Mouse (Mus musculus) limb, embryonic 11.5 days (tissue): ENCODE measurements around the gene Rhbg. TPM values are rescaled to one million over a fixed set of nuclear protein-coding genes. Genes with fewer than 3 reads are reported as not detected.

Experiments
- ATAC-seq: fragments of 200-750 bp; cut with Nextera tagmentation; 2 replicates; pipeline ENCODE4 v1.8.0; 2017; ENCODE audit warnings: low read depth; ENCODE audit not compliant: insufficient number of reproducible peaks, low FRiP score, low TSS enrichment
- DNase-seq: peaks from one replicate; pipeline ENCODE4 v3.0.0-alpha.2; 2015; ENCODE audit warnings: low spot score
- H3K27ac ChIP-seq: fragments of 300-500 bp; sonication (generic); replicated peaks from 2 replicates; pipeline ENCODE4 v1.5.1; 2014; ENCODE audit warnings: low read depth, mild to moderate bottlenecking, low read length
- H3K27me3 ChIP-seq: fragments of 300-500 bp; sonication (generic); 2 replicates; pipeline ENCODE4 v1.6.1; 2014; ENCODE audit warnings: mild to moderate bottlenecking, low read length, mixed read lengths; ENCODE audit not compliant: control insufficient read depth, insufficient read depth
- H3K36me3 ChIP-seq: fragments of 300-500 bp; sonication (generic); 2 replicates; pipeline ENCODE4 v1.6.1; 2014; ENCODE audit warnings: mild to moderate bottlenecking, low read length, moderate library complexity, mixed read lengths; ENCODE audit not compliant: control insufficient read depth, insufficient read depth
- H3K4me1 ChIP-seq: fragments of 300-500 bp; sonication (generic); 2 replicates; pipeline ENCODE4 v1.6.1; 2014; ENCODE audit warnings: low read length, mixed read lengths; ENCODE audit not compliant: control insufficient read depth, insufficient read depth
- H3K4me2 ChIP-seq: fragments of 300-500 bp; sonication (generic); 2 replicates; pipeline ENCODE4 v1.6.1; 2014; ENCODE audit warnings: low read depth, mild to moderate bottlenecking, moderate library complexity; ENCODE audit not compliant: severe bottlenecking
- H3K4me3 ChIP-seq: fragments of 300-500 bp; sonication (generic); 2 replicates; pipeline ENCODE4 v1.5.1; 2014; ENCODE audit warnings: low read depth, low read length
- H3K9ac ChIP-seq: fragments of 300-500 bp; sonication (generic); 2 replicates; pipeline ENCODE4 v1.6.1; 2014; ENCODE audit warnings: mild to moderate bottlenecking, low read length
- H3K9me3 ChIP-seq: fragments of 300-500 bp; sonication (generic); 2 replicates; pipeline ENCODE4 v1.6.1; 2016; ENCODE audit warnings: low read length; ENCODE audit not compliant: control insufficient read depth
- WGBS: fragments of 180-500 bp; shearing (Covaris S2); extraction: QIAGEN DNeasy Blood & Tissue Kit; methylation state at CpG from one replicate; pipeline ENCODE4 v1.1.7; 2014; 5-methylcytosine and 5-hydroxymethylcytosine counted together
- polyA plus RNA-seq: library from polyadenylated mRNA; unstranded; fragments of >200 nt; fragmentation: Nextera tagmentation; extraction: Ambion mirVana; gene quantifications from 2 replicates; pipeline ENCODE4 v1.2.1, GENCODE M21; 2014

Rhbg gene
- polyA plus RNA-seq, 1 experiment from 2014 or later: 0.11 TPM

GRCm38 (mm10) chr3:88237161-88237555 is 17.4 kb downstream of the Rhbg start:
- no peak overlapping the region for H3K27ac ChIP-seq
- H3K9me3 ChIP-seq: no peaks in the 10 kb centered on the region
- DNase-seq (no peak), ATAC-seq (no peak)
- H3K4me3 ChIP-seq: no peak overlapping the region
- peaks cover 21% of the 10 kb centered on the region for H3K4me1 ChIP-seq
- WGBS: 17% methylated on average over 6 of the region's 6 CpGs
- no peak overlapping the region for H3K9ac ChIP-seq
- H3K36me3 ChIP-seq: no peaks in the 10 kb centered on the region
- peaks cover 59% of the 10 kb centered on the region for H3K27me3 ChIP-seq
- H3K4me2 ChIP-seq: no peak overlapping the region

- no peak for DNase-seq
- no peaks in the 10 kb centered on the region for H3K9me3 ChIP-seq
- H3K4me1 ChIP-seq: peaks cover 16% of the 10 kb centered on the region; the same call in 1 of the 2 replicates
- peaks cover 51% of the 10 kb centered on the region for H3K27me3 ChIP-seq
- no peak overlapping the region for H3K4me2 ChIP-seq
- no peak overlapping the region for H3K27ac ChIP-seq
- no peaks in the 10 kb centered on the region for H3K36me3 ChIP-seq
- H3K4me3 ChIP-seq: no peak overlapping the region
- 27% methylated on average over 2 of the region's 2 CpGs for WGBS
- no peak for ATAC-seq
- no peak overlapping the region for H3K9ac ChIP-seq
Measured at GRCm38 (mm10) chr3:88235616-88236015, 18.9 kb downstream of the Rhbg start.

- no peak overlapping the region for H3K27ac ChIP-seq
Measured at GRCm38 (mm10) chr3:88235216-88235615, 19.3 kb downstream of the Rhbg start.

GRCm38 (mm10) chr3:88234041-88234440 is 20.5 kb downstream of the Rhbg start:
- peaks cover 47% of the 10 kb centered on the region for H3K27me3 ChIP-seq
- ATAC-seq (no peak), DNase-seq (no peak)
- H3K9me3 ChIP-seq: no peaks in the 10 kb centered on the region
- peaks cover 15% of the 10 kb centered on the region; the same call in 1 of the 2 replicates for H3K4me1 ChIP-seq
- WGBS: 63% methylated on average over 8 of the region's 8 CpGs
- no peak overlapping the region for H3K4me3 ChIP-seq
- no peak overlapping the region for H3K27ac ChIP-seq
- no peak overlapping the region for H3K4me2 ChIP-seq
- H3K36me3 ChIP-seq: no peaks in the 10 kb centered on the region
- no peak overlapping the region for H3K9ac ChIP-seq

More at GRCm38 (mm10) chr3:88235216-88235615, 19.3 kb downstream of the Rhbg start:
- ATAC-seq (no peak), DNase-seq (peak; percentile 62)
- H3K9me3 ChIP-seq: no peaks in the 10 kb centered on the region
- H3K27me3 ChIP-seq: peaks cover 50% of the 10 kb centered on the region
- no peak overlapping the region for H3K9ac ChIP-seq
- no peak overlapping the region for H3K4me3 ChIP-seq
- H3K4me1 ChIP-seq: peaks cover 15% of the 10 kb centered on the region; the same call in 1 of the 2 replicates
- H3K36me3 ChIP-seq: no peaks in the 10 kb centered on the region
- WGBS: 9% methylated on average over 3 of the region's 3 CpGs
- no peak overlapping the region for H3K4me2 ChIP-seq

GRCm38 (mm10) chr3:88232851-88233649 is 21.5 kb downstream of the Rhbg start:
- DNase-seq (peak; percentile 49), ATAC-seq (no peak)
- WGBS: 14% methylated on average over 7 of the region's 7 CpGs
- H3K36me3 ChIP-seq: no peaks in the 10 kb centered on the region
- H3K4me1 ChIP-seq: peaks cover 15% of the 10 kb centered on the region; the same call in 1 of the 2 replicates
- no peak overlapping the region for H3K9ac ChIP-seq
- H3K4me3 ChIP-seq: no peak overlapping the region
- H3K4me2 ChIP-seq: no peak overlapping the region
- peaks cover 37% of the 10 kb centered on the region for H3K27me3 ChIP-seq
- H3K27ac ChIP-seq: no peak overlapping the region
- no peaks in the 10 kb centered on the region for H3K9me3 ChIP-seq

GRCm38 (mm10) chr3:88232301-88232702 is 22.2 kb downstream of the Rhbg start:
- ATAC-seq: no peak
- Histone ChIP-seq H3K4me2 (no peak overlapping the region), H3K27ac (no peak overlapping the region), H3K4me1 (peaks cover 15% of the 10 kb centered on the region; the same call in 1 of the 2 replicates), H3K36me3 (no peaks in the 10 kb centered on the region), H3K9ac (no peak overlapping the region), H3K9me3 (no peaks in the 10 kb centered on the region), H3K27me3 (peaks cover 30% of the 10 kb centered on the region), H3K4me3 (no peak overlapping the region)
- WGBS: 56% methylated on average over 7 of the region's 7 CpGs
- DNase-seq: no peak

DNA sequence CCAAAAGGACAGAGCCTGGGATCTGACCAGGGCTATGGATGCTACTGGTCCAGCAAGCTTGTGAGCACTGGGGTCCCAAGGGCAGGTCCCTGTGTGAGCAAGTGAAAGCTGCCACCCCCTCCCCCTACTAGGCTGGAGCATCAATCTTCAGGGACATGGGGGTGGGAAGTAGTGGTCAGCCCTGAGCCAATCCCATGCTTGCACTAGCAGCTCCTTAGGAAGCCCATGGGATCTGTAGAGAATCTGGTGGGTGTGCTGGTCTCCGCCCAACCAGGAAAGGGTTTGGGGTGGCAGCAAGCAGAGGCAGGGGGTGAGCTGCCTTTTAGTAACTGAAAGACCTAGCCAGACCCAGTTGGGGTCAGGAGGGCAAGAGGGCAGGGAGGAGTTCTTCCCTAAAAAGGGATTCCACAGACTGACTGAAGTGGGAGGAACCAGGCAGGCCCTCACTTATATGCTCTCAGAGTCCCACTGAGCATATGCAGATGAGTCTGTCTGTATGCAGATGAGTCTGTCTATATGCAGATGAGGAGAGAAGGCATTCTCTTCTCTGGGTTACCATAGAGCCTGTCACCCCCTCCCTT is 23.4 kb downstream of the Rhbg start:
- no peak for DNase-seq
- no peak overlapping the region for H3K4me2 ChIP-seq
- no peak overlapping the region for H3K9ac ChIP-seq
- ATAC-seq: no peak
- no peak overlapping the region for H3K27ac ChIP-seq
- WGBS: 27% methylated on average over 1 of the region's 1 CpGs
- H3K4me1 ChIP-seq: peaks cover 12% of the 10 kb centered on the region; the same call in 1 of the 2 replicates
- peaks cover 25% of the 10 kb centered on the region for H3K27me3 ChIP-seq
- no peaks in the 10 kb centered on the region for H3K9me3 ChIP-seq
- H3K36me3 ChIP-seq: no peaks in the 10 kb centered on the region
- H3K4me3 ChIP-seq: no peak overlapping the region

DNA sequence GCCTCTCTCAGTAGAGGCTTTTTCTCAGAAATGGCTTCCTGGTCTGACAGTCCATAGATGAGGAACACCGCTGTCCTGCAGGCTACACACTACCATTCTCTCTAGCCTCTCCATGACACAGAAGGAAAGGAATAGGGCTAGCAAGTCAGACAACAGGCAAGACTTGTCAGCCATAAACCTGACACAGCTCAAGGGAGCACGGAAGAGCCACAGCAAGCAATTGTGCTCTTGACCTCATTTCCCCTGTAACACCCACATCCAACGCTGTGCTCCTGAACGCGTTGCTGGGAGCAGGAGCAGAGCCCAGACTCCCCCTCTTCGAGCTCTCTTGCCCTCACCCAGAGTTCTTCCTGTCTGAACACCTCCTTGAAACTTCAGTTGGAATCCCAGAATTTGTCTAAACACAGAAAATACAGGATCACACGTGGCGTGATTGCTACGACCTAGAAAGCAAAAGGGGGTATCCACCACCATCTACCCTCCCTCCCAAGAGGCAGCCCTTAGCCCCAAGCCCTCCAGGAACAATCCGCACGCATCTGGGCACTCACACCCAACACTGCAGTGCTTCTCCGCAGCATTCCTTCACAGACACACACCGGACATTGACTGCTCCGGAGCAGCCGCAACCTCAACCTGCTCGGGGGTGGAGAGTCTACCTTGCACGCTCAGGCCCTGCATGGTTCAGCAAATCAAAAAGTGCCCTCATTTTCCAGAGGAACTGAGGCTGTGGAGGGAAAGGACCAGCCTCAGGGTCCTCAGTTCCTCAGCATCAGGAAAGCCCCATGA is 24.1 kb downstream of the Rhbg start:
- Histone ChIP-seq H3K9ac (no peak overlapping the region), H3K4me2 (no peak overlapping the region), H3K4me1 (peaks cover 10% of the 10 kb centered on the region; the same call in 1 of the 2 replicates), H3K27me3 (peaks cover 22% of the 10 kb centered on the region), H3K4me3 (no peak overlapping the region), H3K27ac (no peak overlapping the region), H3K36me3 (no peaks in the 10 kb centered on the region), H3K9me3 (no peaks in the 10 kb centered on the region)
- WGBS: 38% methylated on average over 17 of the region's 17 CpGs
- DNase-seq (no peak), ATAC-seq (no peak)
